Mouse (Mus musculus) layer of hippocampus, adult 11-12 months (tissue): ENCODE measurements around the gene Cul9.

Experiments used
- DNase-seq: peaks from one replicate; pipeline ENCODE4 v3.0.0; 2022; ENCODE audit warnings: low spot score

The Cul9 gene

GRCm38 (mm10) chr17:46553469-46553868, 7.3 kb upstream of the Cul9 start:
- DNase-seq, result no peak

GRCm38 (mm10) chr17:46552841-46553423, 6.7 kb upstream of the Cul9 start:
- DNase-seq, result peak; percentile 92

DNA sequence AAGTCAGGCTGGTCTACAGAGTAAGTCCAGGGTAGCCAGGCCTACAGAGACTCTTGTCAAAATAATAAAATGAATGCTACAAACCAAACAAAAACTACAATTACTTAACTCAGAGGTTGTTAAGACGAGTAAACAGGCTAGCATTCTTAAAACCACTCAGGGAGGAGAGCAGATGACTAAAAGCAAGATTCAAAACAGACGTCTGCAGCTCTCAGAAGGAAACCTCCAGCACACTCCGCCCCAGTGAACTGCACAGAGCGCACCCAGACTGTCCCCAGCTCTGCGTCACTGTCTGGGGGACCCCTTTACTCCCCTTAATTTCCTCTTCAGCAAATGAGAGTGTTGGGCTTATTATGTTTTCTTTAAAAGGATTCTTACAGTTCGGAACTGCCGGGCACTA, 6.0 kb upstream of the Cul9 start:
- DNase-seq, result no peak

DNA sequence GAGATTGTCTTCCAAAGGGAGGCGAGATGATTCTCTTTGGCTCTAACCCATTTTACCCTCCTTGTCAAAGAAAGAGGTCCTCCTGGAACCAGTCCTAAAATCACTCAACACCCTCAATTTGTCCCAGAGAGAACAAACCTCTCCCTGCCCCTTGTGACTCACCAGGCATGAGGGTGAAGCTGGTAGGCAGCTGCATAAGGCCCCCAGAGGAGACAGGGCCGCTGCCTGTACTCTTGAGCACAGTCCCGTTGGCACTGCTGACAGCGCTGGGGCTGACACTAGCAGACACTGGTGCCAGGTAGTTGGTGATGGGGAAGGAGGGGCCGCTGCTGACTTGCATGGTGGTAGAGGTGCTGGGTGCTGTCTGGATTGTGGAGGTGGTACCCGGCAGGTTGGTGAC, 5.2 kb upstream of the Cul9 start:
- no peak for DNase-seq

GRCm38 (mm10) chr17:46550904-46551303, 4.7 kb upstream of the Cul9 start:
- no peak for DNase-seq

- no peak for DNase-seq
These were observed 3.5 kb upstream of the Cul9 start for GRCm38 (mm10) chr17:46549642-46550041.

GRCm38 (mm10) chr17:46549193-46549592, 3.0 kb upstream of the Cul9 start:
- DNase-seq, result no peak

DNA sequence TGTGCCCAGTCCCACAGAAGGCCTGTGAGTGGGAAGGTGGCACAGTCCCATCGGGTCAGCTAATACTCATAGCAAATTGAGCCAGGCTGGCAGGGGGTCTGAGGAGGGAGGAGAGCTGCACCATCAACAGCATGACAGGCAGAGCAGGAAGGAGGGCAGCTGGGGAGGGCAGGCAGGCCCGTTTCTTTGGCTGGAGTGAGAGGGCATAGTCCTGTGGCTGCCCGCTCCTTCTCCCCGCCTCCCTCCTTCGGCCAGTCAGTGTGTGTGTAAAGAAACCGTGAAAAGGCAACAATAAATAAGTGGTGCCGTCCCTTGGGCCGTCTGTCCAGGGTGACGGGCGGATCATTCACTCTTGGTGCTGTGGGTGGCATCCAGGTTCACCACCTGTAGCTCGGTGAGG, 2.6 kb upstream of the Cul9 start:
- no peak for DNase-seq

DNA sequence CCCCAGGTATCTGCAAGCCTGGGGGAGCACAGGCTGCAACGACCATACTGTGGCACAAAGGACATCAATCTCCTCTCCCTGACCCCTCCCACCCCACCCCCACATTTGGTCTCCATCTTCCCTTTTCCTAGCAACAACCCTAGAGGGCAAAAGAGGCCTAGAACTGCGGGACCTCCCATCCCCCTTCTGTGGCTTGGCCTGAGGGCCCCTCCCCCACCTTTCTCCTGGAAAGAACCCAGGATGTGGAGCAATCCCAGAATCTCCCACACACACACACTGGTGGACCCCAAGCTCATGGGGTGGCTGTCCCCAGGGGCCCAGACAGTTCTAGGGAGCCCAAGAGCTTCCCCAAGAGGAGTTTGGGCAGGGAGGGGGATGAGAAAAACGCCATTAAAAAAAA, 1.7 kb upstream of the Cul9 start:
- DNase-seq, result no peak

- no peak for DNase-seq
These were observed 807 bp upstream of the Cul9 start for GRCm38 (mm10) chr17:46546995-46547394.

- DNase-seq, result no peak
These were observed 403 bp upstream of the Cul9 start for GRCm38 (mm10) chr17:46546591-46546990.

- peak; percentile 28 for DNase-seq
These were observed 2.5 kb downstream of the Cul9 start for GRCm38 (mm10) chr17:46543661-46544060.

DNA sequence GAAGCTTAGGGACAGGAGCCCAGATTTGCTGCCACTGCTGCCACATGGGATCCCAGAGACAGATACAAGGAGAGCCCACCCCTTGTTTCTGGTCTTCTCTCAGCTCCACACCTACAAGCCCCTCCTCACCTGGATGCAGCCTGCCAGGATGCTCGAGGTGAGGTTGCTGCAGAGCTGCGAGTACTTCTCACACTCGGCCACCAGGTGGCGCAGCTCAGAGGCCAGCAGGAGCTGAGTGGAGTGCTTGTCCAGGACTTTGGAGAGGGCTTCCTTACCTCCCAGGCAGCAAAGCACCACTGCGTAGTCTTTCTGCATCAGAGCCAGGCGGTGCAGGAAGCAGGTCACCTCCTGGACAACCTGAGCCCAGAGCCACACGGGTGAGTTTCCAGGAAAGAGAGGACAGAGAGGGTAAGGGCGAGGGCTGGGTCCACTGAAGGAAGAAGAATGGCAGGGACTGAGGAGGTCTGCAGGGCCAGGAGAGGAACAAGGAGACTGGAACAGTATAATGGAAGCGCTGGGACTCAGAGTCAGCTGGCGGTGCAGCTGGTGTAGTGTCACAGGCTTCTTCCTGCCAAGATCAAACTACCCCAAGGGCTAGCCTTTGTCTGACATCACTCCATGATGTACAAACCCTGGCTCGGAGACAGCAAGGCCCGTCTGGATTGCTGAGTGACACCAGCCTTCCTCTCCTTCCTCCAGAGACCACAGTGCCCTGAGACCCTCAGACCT, 20.4 kb downstream of the Cul9 start:
- DNase-seq, result peak; percentile 73

DNA sequence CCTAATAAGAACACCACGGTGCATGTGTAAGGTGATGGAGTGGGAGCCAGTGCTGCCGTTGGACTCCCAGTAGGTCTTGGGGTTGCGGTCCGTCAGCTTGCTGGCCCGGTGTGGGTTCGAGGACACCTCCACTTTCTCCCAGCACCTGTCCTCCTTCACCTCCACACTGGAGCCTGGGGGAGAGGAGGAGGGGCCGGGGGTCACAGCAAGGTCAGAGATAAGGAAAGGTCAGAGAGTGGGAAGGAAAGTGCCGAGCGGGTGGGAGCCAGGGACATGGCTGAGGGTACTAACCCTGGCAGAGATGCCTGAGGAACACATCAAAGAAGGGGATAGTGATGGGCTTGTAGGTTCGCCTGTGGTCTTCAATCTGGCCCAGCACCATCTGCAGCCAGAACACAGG, 21.1 kb downstream of the Cul9 start:
- no peak for DNase-seq

GRCm38 (mm10) chr17:46521963-46522668, 24.1 kb downstream of the Cul9 start:
- DNase-seq, result no peak

DNA sequence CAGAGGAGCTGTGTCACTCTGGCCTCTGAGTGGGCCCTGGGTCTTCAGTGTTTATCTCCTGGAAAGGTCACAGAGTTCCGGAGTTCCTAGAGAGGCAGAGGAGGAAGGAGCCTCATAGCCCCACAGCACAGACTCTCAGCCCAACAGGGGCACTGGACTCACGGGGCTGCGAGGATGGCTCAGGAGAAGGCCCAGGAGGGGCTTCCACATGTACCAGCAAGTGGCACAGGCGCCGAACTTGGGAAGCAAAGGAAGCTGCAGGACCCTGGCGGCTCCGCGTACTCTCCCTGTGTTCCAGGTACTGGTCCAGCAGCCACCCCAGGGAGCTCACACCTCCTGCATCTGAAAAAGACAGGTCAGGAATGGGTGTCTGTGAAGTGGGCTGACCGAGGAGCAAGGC, 25.0 kb downstream of the Cul9 start:
- no peak for DNase-seq

DNA sequence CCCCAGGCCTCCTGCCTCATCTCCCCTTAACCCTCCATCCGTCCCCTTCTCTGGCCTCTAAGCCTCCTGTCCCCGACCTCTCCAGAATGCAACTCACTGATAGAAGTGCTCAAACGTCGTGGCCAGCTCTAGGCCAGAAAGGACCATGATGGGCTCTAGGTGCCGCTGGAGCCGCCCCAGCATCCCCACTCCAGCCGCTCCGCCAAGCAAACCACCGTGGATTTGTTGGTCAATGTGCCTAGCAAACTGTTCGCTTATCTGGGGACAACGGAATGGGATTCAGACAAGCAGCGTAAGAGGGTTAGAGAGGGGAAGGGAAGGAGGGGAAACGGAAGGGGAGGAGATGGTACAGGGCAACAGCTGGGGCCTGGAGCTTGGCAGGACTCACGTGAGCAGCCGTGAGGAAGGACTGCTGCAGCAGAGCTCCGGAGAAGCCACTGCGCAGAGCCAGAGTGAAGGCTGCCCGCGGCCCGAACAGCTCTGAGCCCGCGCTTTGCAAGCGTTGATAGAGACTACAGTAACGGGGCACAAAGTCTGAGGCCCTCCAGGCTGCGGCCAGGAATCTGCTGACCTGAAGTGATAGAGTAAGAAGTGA, 25.7 kb downstream of the Cul9 start:
- no peak for DNase-seq

- no peak for DNase-seq
These were observed 26.2 kb downstream of the Cul9 start for GRCm38 (mm10) chr17:46519971-46520370.

- DNase-seq, result no peak
These were observed 32.9 kb downstream of the Cul9 start for GRCm38 (mm10) chr17:46513329-46513728.

DNA sequence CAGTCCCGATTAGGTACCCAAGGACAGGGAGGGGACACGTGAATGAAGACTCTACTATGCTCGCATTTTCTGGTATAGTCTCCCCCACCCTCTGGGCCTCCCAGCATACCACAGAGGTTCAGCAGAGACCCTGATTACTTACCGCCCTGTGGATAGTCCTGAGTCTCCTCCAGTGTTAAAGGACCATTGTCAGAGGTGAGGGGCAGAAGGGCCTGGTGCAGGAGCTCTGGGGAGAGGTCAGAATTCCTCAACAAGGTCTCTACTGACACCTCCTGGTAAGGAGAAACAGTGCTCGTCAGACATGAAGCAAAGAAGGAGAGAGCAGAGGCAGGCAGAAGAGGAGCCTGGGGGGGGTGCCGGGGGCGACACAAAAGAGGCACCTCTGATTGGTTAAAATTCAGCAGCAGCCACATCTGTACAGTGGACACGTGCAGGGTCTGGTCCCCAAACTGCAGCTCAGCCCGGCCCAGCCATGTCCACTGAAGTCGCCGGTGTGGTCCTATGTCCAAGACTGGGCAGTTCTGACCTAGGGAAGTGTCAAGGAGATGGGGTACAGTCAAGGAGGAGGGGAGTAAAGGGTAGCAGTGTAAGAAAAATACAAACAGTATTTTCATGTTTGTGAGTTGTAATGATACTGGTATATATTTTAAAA, 35.0 kb downstream of the Cul9 start:
- no peak for DNase-seq

- no peak for DNase-seq
These were observed 40.6 kb downstream of the Cul9 start for GRCm38 (mm10) chr17:46505617-46506016.

GRCm38 (mm10) chr17:46503847-46504638, 42.1 kb downstream of the Cul9 start:
- DNase-seq, result no peak
